Mouse (Mus musculus): ENCODE measurements around the gene Prim2. TPM values are rescaled to one million over a fixed set of nuclear protein-coding genes. Genes with fewer than 3 reads are reported as not detected.

Gene Prim2
- polyA plus RNA-seq, 1 experiment from 2014 or later: 41.9 TPM

- DNase-seq (ENCODE audit: low spot score) (no peak), ATAC-seq (ENCODE audit: insufficient read depth, low FRiP score, low TSS enrichment) (no peak)
- no peaks in the 10 kb centered on the region for H3K4me1 ChIP-seq (ENCODE audit: control insufficient read depth, insufficient read depth, low read length)
- 79% methylated on average over 3 of the region's 3 CpGs for WGBS
- H3K4me3 ChIP-seq (ENCODE audit: low read depth, low read length): no peak overlapping the region
- no peak overlapping the region for H3K4me2 ChIP-seq (ENCODE audit: low read depth)
- H3K27ac ChIP-seq (ENCODE audit: low read depth, low read length): no peak overlapping the region
- H3K9me3 ChIP-seq (ENCODE audit: control insufficient read depth, low read length): no peaks in the 10 kb centered on the region
- no peak overlapping the region for H3K9ac ChIP-seq (ENCODE audit: low read length)
- no peaks in the 10 kb centered on the region for H3K27me3 ChIP-seq (ENCODE audit: control insufficient read depth, insufficient read depth, low read length)
- H3K36me3 ChIP-seq (ENCODE audit: control insufficient read depth, insufficient read depth, low read length): no peaks in the 10 kb centered on the region
These were observed 137.7 kb downstream of the Prim2 start for GRCm38 (mm10) chr1:33531860-33532259.

GRCm38 (mm10) chr1:33531097-33531856 is 138.3 kb downstream of the Prim2 start:
- Histone ChIP-seq H3K9ac (ENCODE audit: low read length) (no peak overlapping the region), H3K27me3 (ENCODE audit: control insufficient read depth, insufficient read depth, low read length) (no peaks in the 10 kb centered on the region), H3K9me3 (ENCODE audit: control insufficient read depth, low read length) (no peaks in the 10 kb centered on the region), H3K27ac (ENCODE audit: low read depth, low read length) (no peak overlapping the region), H3K36me3 (ENCODE audit: control insufficient read depth, insufficient read depth, low read length) (no peaks in the 10 kb centered on the region), H3K4me2 (ENCODE audit: low read depth) (no peak overlapping the region), H3K4me1 (ENCODE audit: control insufficient read depth, insufficient read depth, low read length) (no peaks in the 10 kb centered on the region), H3K4me3 (ENCODE audit: low read depth, low read length) (no peak overlapping the region)
- WGBS: 81% methylated on average over 5 of the region's 5 CpGs
- no peak for DNase-seq (ENCODE audit: low spot score)
- peak; percentile 68 for ATAC-seq (ENCODE audit: insufficient read depth, low FRiP score, low TSS enrichment)

- Histone ChIP-seq H3K4me1 (ENCODE audit: control insufficient read depth, insufficient read depth, low read length) (no peaks in the 10 kb centered on the region), H3K27me3 (ENCODE audit: control insufficient read depth, insufficient read depth, low read length) (no peaks in the 10 kb centered on the region), H3K27ac (ENCODE audit: low read depth, low read length) (no peak overlapping the region), H3K4me3 (ENCODE audit: low read depth, low read length) (no peak overlapping the region), H3K4me2 (ENCODE audit: low read depth) (no peak overlapping the region), H3K36me3 (ENCODE audit: control insufficient read depth, insufficient read depth, low read length) (no peaks in the 10 kb centered on the region), H3K9me3 (ENCODE audit: control insufficient read depth, low read length) (no peaks in the 10 kb centered on the region), H3K9ac (ENCODE audit: low read length) (no peak overlapping the region)
- DNase-seq (ENCODE audit: low spot score): no peak
- no peak for ATAC-seq (ENCODE audit: insufficient read depth, low FRiP score, low TSS enrichment)
- WGBS: 95% methylated on average over 2 of the region's 2 CpGs
These were observed 139.1 kb downstream of the Prim2 start for GRCm38 (mm10) chr1:33530491-33530890.

GRCm38 (mm10) chr1:33529543-33530232 is 139.9 kb downstream of the Prim2 start:
- Histone ChIP-seq H3K27ac (ENCODE audit: low read depth, low read length) (no peak overlapping the region), H3K4me3 (ENCODE audit: low read depth, low read length) (no peak overlapping the region), H3K36me3 (ENCODE audit: control insufficient read depth, insufficient read depth, low read length) (no peaks in the 10 kb centered on the region), H3K4me1 (ENCODE audit: control insufficient read depth, insufficient read depth, low read length) (no peaks in the 10 kb centered on the region), H3K9ac (ENCODE audit: low read length) (no peak overlapping the region), H3K4me2 (ENCODE audit: low read depth) (no peak overlapping the region), H3K27me3 (ENCODE audit: control insufficient read depth, insufficient read depth, low read length) (no peaks in the 10 kb centered on the region), H3K9me3 (ENCODE audit: control insufficient read depth, low read length) (no peaks in the 10 kb centered on the region)
- DNase-seq (ENCODE audit: low spot score): no peak
- WGBS: 89% methylated on average over 8 of the region's 8 CpGs
- ATAC-seq (ENCODE audit: insufficient read depth, low FRiP score, low TSS enrichment): no peak

- Histone ChIP-seq H3K36me3 (ENCODE audit: control insufficient read depth, insufficient read depth, low read length) (no peaks in the 10 kb centered on the region), H3K4me2 (ENCODE audit: low read depth) (no peak overlapping the region), H3K4me3 (ENCODE audit: low read depth, low read length) (no peak overlapping the region), H3K9ac (ENCODE audit: low read length) (no peak overlapping the region), H3K27me3 (ENCODE audit: control insufficient read depth, insufficient read depth, low read length) (no peaks in the 10 kb centered on the region), H3K4me1 (ENCODE audit: control insufficient read depth, insufficient read depth, low read length) (no peaks in the 10 kb centered on the region), H3K9me3 (ENCODE audit: control insufficient read depth, low read length) (no peaks in the 10 kb centered on the region), H3K27ac (ENCODE audit: low read depth, low read length) (no peak overlapping the region)
- ATAC-seq (ENCODE audit: insufficient read depth, low FRiP score, low TSS enrichment) (no peak), DNase-seq (ENCODE audit: low spot score) (no peak)
- 87% methylated on average over 6 of the region's 6 CpGs for WGBS
These were observed 142.2 kb downstream of the Prim2 start for GRCm38 (mm10) chr1:33527352-33527863.

- DNase-seq (ENCODE audit: low spot score) (no peak), ATAC-seq (ENCODE audit: insufficient read depth, low FRiP score, low TSS enrichment) (no peak)
- WGBS: 92% methylated on average over 5 of the region's 5 CpGs
- H3K4me1 ChIP-seq (ENCODE audit: control insufficient read depth, insufficient read depth, low read length): no peaks in the 10 kb centered on the region
- no peaks in the 10 kb centered on the region for H3K9me3 ChIP-seq (ENCODE audit: control insufficient read depth, low read length)
- H3K36me3 ChIP-seq (ENCODE audit: control insufficient read depth, insufficient read depth, low read length): no peaks in the 10 kb centered on the region
- H3K27ac ChIP-seq (ENCODE audit: low read depth, low read length): no peak overlapping the region
- H3K4me2 ChIP-seq (ENCODE audit: low read depth): no peak overlapping the region
- H3K27me3 ChIP-seq (ENCODE audit: control insufficient read depth, insufficient read depth, low read length): no peaks in the 10 kb centered on the region
- H3K9ac ChIP-seq (ENCODE audit: low read length): no peak overlapping the region
- H3K4me3 ChIP-seq (ENCODE audit: low read depth, low read length): no peak overlapping the region
These were observed 146.4 kb downstream of the Prim2 start for GRCm38 (mm10) chr1:33523223-33523622.

GRCm38 (mm10) chr1:33515124-33515523 is 154.5 kb downstream of the Prim2 start:
- WGBS: 93% methylated on average over 8 of the region's 8 CpGs
- DNase-seq (ENCODE audit: low spot score) (no peak), ATAC-seq (ENCODE audit: insufficient read depth, low FRiP score, low TSS enrichment) (no peak)
- no peak overlapping the region for H3K9ac ChIP-seq (ENCODE audit: low read length)
- H3K27ac ChIP-seq (ENCODE audit: low read depth, low read length): no peak overlapping the region
- no peak overlapping the region for H3K4me3 ChIP-seq (ENCODE audit: low read depth, low read length)
- no peak overlapping the region for H3K4me2 ChIP-seq (ENCODE audit: low read depth)
- no peaks in the 10 kb centered on the region for H3K4me1 ChIP-seq (ENCODE audit: control insufficient read depth, insufficient read depth, low read length)
- H3K9me3 ChIP-seq (ENCODE audit: control insufficient read depth, low read length): no peaks in the 10 kb centered on the region
- H3K36me3 ChIP-seq (ENCODE audit: control insufficient read depth, insufficient read depth, low read length): no peaks in the 10 kb centered on the region
- no peaks in the 10 kb centered on the region for H3K27me3 ChIP-seq (ENCODE audit: control insufficient read depth, insufficient read depth, low read length)

GRCm38 (mm10) chr1:33511310-33511709 is 158.3 kb downstream of the Prim2 start:
- Histone ChIP-seq H3K9me3 (ENCODE audit: control insufficient read depth, low read length) (no peaks in the 10 kb centered on the region), H3K4me3 (ENCODE audit: low read depth, low read length) (no peak overlapping the region), H3K27ac (ENCODE audit: low read depth, low read length) (no peak overlapping the region), H3K36me3 (ENCODE audit: control insufficient read depth, insufficient read depth, low read length) (no peaks in the 10 kb centered on the region), H3K27me3 (ENCODE audit: control insufficient read depth, insufficient read depth, low read length) (no peaks in the 10 kb centered on the region), H3K9ac (ENCODE audit: low read length) (no peak overlapping the region), H3K4me1 (ENCODE audit: control insufficient read depth, insufficient read depth, low read length) (no peaks in the 10 kb centered on the region), H3K4me2 (ENCODE audit: low read depth) (no peak overlapping the region)
- DNase-seq (ENCODE audit: low spot score): no peak
- no peak for ATAC-seq (ENCODE audit: insufficient read depth, low FRiP score, low TSS enrichment)
- WGBS: 94% methylated on average over 4 of the region's 4 CpGs

GRCm38 (mm10) chr1:33504371-33504770 is 165.2 kb downstream of the Prim2 start:
- no peak for ATAC-seq (ENCODE audit: insufficient read depth, low FRiP score, low TSS enrichment)
- 93% methylated on average over 5 of the region's 5 CpGs for WGBS
- Histone ChIP-seq H3K9ac (ENCODE audit: low read length) (no peak overlapping the region), H3K4me2 (ENCODE audit: low read depth) (no peak overlapping the region), H3K36me3 (ENCODE audit: control insufficient read depth, insufficient read depth, low read length) (no peaks in the 10 kb centered on the region), H3K4me3 (ENCODE audit: low read depth, low read length) (no peak overlapping the region), H3K27me3 (ENCODE audit: control insufficient read depth, insufficient read depth, low read length) (no peaks in the 10 kb centered on the region), H3K9me3 (ENCODE audit: control insufficient read depth, low read length) (no peaks in the 10 kb centered on the region), H3K4me1 (ENCODE audit: control insufficient read depth, insufficient read depth, low read length) (no peaks in the 10 kb centered on the region), H3K27ac (ENCODE audit: low read depth, low read length) (no peak overlapping the region)
- DNase-seq (ENCODE audit: low spot score): no peak

Measured in neural tube, embryonic 11.5 days (tissue).